Mouse (Mus musculus) myocyte (in vitro differentiated cells): ENCODE results near the gene Wdr11.

Experiments
- MAX ChIP-seq: IDR thresholded peaks from one replicate; pipeline ENCODE4 v1.6.1; 2011; ENCODE audit warnings: low read depth, mild to moderate bottlenecking, control low read depth
- POLR2A ChIP-seq: IDR thresholded peaks from one replicate; pipeline ENCODE4 v1.6.1; 2011; ENCODE audit warnings: low read depth, mild to moderate bottlenecking, control low read depth, moderate library complexity; ENCODE audit not compliant: insufficient read length
- POLR2AphosphoS2 ChIP-seq: IDR thresholded peaks from one replicate; pipeline ENCODE4 v1.6.1; 2011; ENCODE audit warnings: low read depth, control low read depth; ENCODE audit not compliant: insufficient read length
- REST ChIP-seq: IDR thresholded peaks from one replicate; pipeline ENCODE4 v1.6.1; 2011; ENCODE audit warnings: mild to moderate bottlenecking, control low read depth, moderate library complexity; ENCODE audit not compliant: insufficient read depth, insufficient read length
- SRF ChIP-seq: IDR thresholded peaks from one replicate; pipeline ENCODE4 v1.6.1; 2011; ENCODE audit warnings: low read depth; ENCODE audit not compliant: control insufficient read depth, insufficient read length
- TCF12 ChIP-seq: IDR thresholded peaks from one replicate; pipeline ENCODE4 v1.6.1; 2011; ENCODE audit warnings: mild to moderate bottlenecking, control low read depth; ENCODE audit not compliant: poor library complexity, insufficient read depth, severe bottlenecking

- TF ChIP-seq POLR2A (no peak), SRF (no peak), REST (no peak), TCF12 (no peak), POLR2AphosphoS2 (no peak), MAX (no peak)
These were observed 85.5 kb downstream of the Wdr11 start for GRCm38 (mm10) chr7:129677141-129677540.
